Mouse (Mus musculus): ENCODE data around the gene Phykpl. TPM values are rescaled to one million over a fixed set of nuclear protein-coding genes. Genes with fewer than 3 reads are reported as not detected.

Gene Phykpl
- total and polyA plus RNA-seq, 2 experiments: 12.7 to 23.7 TPM

DNA sequence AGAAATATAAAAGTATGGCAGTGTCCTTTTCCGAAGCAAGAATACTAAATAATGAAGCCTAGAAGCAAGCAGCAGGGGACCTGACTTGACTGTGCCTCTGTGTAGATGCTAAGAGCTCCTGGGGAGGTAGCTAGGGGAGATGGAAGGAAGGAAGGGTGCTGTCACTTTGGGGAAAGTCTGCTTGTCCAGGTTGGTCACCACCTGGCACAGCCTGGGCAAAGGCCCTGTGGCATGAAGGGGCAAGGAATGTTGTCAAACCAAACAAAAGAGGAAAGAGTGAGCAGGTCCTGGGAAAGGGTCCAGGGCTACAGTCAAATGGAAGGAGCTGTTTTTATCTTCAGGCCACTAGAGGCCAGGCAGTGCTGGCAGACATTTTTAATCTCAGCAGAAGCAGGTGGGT lies 2.5 kb downstream of the Phykpl start:
- H3K9ac ChIP-seq (ENCODE audit: low read depth, low read length): no peak overlapping the region
- TF ChIP-seq POLR2A (IDR thresholded peaks at IDR 0.05; ENCODE audit: extremely low read depth, insufficient read depth, low read length) (no peak), CTCF (IDR thresholded peaks at IDR 0.05; ENCODE audit: low read depth, low read length) (no peak)

DNA sequence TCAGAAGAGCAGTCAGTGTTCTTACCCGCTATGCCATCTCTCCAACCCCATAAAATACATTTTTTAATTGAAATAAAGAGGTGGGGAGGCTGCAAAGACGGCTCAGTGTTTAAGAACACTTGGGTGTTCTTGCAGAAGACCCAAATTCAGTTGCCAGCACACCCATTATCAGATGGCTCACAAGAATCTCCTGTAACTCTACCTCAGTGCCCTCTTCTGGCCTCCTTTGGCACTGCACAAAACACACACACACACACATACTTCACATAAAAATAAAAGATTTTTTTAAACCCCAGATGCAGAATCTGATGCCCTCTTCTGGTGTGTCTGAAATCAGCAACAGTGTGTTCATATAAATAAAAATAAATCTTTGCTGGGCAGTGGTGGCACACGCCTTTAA lies 4.3 kb downstream of the Phykpl start:
- Histone ChIP-seq H3K36me3 (ENCODE audit: control insufficient read depth, insufficient read depth, low read length) (peaks cover 23% of the 10 kb centered on the region), H3K27ac (replicated peaks; ENCODE audit: insufficient read depth, low read depth, low read length) (no peak overlapping the region), H3K4me3 (ENCODE audit: insufficient read depth, low read depth, low read length) (no peak overlapping the region), H3K79me2 (ENCODE audit: control insufficient read depth, insufficient read depth, low read length) (peaks cover 4% of the 10 kb centered on the region; the same call in 1 of the 2 replicates), H3K9ac (ENCODE audit: low read depth, low read length) (no peak overlapping the region), H3K4me1 (ENCODE audit: control insufficient read depth, insufficient read depth, low read length) (peaks cover 9% of the 10 kb centered on the region), H3K27me3 (ENCODE audit: control insufficient read depth, insufficient read depth, low read length) (no peaks in the 10 kb centered on the region)
- TF ChIP-seq POLR2A (IDR thresholded peaks at IDR 0.05; ENCODE audit: extremely low read depth, insufficient read depth, low read length) (no peak), CTCF (IDR thresholded peaks at IDR 0.05; ENCODE audit: low read depth, low read length) (no peak)
- 98% methylated on average over 3 of the region's 3 CpGs for WGBS
- no peak for DNase-seq (ENCODE audit: extremely low read depth, low read depth, low spot score)

More for the DNA sequence above, 2.5 kb downstream of the Phykpl start:
- DNase-seq (ENCODE audit: extremely low read depth, low read depth, low spot score): no peak
- no peak overlapping the region for H3K27ac ChIP-seq (replicated peaks; ENCODE audit: insufficient read depth, low read depth, low read length)
- peaks cover 10% of the 10 kb centered on the region for H3K36me3 ChIP-seq (ENCODE audit: control insufficient read depth, insufficient read depth, low read length)
- H3K4me1 ChIP-seq (ENCODE audit: control insufficient read depth, insufficient read depth, low read length): peaks cover 9% of the 10 kb centered on the region
- H3K4me3 ChIP-seq (ENCODE audit: insufficient read depth, low read depth, low read length): no peak overlapping the region
- H3K27me3 ChIP-seq (ENCODE audit: control insufficient read depth, insufficient read depth, low read length): no peaks in the 10 kb centered on the region
- peaks cover 4% of the 10 kb centered on the region; the same call in 1 of the 2 replicates for H3K79me2 ChIP-seq (ENCODE audit: control insufficient read depth, insufficient read depth, low read length)
- WGBS: 97% methylated on average over 1 of the region's 1 CpGs

DNA sequence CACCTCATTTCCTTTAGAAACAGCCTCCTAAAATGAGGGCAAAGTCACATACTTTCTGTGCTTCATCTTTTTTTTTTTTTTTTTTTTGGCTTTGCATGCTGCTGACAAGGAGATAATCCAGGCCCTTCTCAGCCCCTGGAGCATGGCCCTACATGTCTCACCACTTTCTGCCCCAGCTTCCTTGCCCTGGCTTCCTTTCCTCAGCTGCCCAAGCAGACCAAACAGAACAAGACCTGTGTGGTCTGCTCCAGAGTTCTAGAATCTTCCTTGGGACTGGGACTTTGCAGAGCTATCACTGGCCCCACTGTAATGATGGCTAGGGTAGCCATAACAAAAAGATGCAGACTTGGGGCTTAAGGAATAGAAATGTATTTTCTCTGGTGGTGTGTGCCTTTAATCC lies 5.4 kb downstream of the Phykpl start:
- Histone ChIP-seq H3K79me2 (ENCODE audit: control insufficient read depth, insufficient read depth, low read length) (peaks cover 4% of the 10 kb centered on the region; the same call in 1 of the 2 replicates), H3K4me3 (ENCODE audit: insufficient read depth, low read depth, low read length) (no peak overlapping the region), H3K9ac (ENCODE audit: low read depth, low read length) (no peak overlapping the region), H3K36me3 (ENCODE audit: control insufficient read depth, insufficient read depth, low read length) (peaks cover 28% of the 10 kb centered on the region), H3K4me1 (ENCODE audit: control insufficient read depth, insufficient read depth, low read length) (peaks cover 9% of the 10 kb centered on the region), H3K27me3 (ENCODE audit: control insufficient read depth, insufficient read depth, low read length) (no peaks in the 10 kb centered on the region), H3K27ac (replicated peaks; ENCODE audit: insufficient read depth, low read depth, low read length) (no peak overlapping the region)
- DNase-seq (ENCODE audit: extremely low read depth, low read depth, low spot score): no peak
- no peak for TF ChIP-seq CTCF (IDR thresholded peaks at IDR 0.05; ENCODE audit: low read depth, low read length)
- TF ChIP-seq POLR2A (IDR thresholded peaks at IDR 0.05; ENCODE audit: extremely low read depth, insufficient read depth, low read length): no peak

DNA sequence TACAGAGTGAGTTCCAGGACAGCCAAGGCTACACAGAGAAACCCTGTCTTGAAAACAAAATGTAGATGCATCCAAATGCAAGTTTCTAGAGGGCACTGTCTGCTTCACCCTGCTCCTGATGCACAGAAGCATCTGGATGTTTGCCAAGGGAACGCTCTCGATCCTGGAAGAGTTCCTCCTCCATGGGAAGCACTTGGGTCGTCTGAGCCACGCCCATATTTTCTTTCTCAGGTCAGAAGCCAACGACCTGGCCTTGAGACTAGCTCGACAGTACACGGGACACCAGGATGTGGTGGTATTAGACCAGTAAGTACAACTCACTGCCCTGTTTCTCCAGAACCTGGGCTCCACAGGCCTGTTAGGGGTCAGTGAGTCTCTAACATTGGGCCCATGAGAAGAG lies 6.6 kb downstream of the Phykpl start:
- Histone ChIP-seq H3K4me3 (ENCODE audit: insufficient read depth, low read depth, low read length) (no peak overlapping the region), H3K79me2 (ENCODE audit: control insufficient read depth, insufficient read depth, low read length) (no peaks in the 10 kb centered on the region), H3K9ac (ENCODE audit: low read depth, low read length) (no peak overlapping the region), H3K4me1 (ENCODE audit: control insufficient read depth, insufficient read depth, low read length) (no peaks in the 10 kb centered on the region; the same call in none of the 2 replicates), H3K27me3 (ENCODE audit: control insufficient read depth, insufficient read depth, low read length) (no peaks in the 10 kb centered on the region), H3K36me3 (ENCODE audit: control insufficient read depth, insufficient read depth, low read length) (peaks cover 40% of the 10 kb centered on the region), H3K27ac (replicated peaks; ENCODE audit: insufficient read depth, low read depth, low read length) (no peak overlapping the region)
- 28% methylated on average over 7 of the region's 7 CpGs for WGBS
- TF ChIP-seq POLR2A (IDR thresholded peaks at IDR 0.05; ENCODE audit: extremely low read depth, insufficient read depth, low read length) (no peak), CTCF (IDR thresholded peaks at IDR 0.05; ENCODE audit: low read depth, low read length) (no peak)
- no peak for DNase-seq (ENCODE audit: extremely low read depth, low read depth, low spot score)

DNA sequence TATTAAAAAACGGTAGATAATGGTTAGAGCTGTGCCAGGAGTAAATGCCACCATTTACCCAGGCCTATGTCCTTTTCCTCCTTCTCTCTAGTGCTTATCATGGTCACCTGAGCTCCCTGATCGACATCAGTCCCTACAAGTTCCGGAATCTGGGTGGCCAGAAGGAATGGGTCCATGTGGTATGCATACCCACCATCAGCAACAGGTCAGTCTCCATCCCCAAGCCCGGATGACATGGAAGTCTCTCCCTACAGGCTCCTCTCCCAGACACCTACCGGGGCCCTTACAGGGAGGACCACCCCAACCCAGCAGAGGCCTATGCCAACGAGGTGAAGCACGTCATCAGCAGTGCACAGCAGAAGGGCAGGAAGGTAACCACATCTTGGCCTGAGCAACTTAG lies 7.4 kb downstream of the Phykpl start:
- TF ChIP-seq POLR2A (IDR thresholded peaks at IDR 0.05; ENCODE audit: extremely low read depth, insufficient read depth, low read length): no peak
- TF ChIP-seq CTCF (IDR thresholded peaks at IDR 0.05; ENCODE audit: low read depth, low read length): no peak
- H3K4me3 ChIP-seq (ENCODE audit: insufficient read depth, low read depth, low read length): no peak overlapping the region
- H3K27ac ChIP-seq (replicated peaks; ENCODE audit: insufficient read depth, low read depth, low read length): no peak overlapping the region
- H3K9ac ChIP-seq (ENCODE audit: low read depth, low read length): no peak overlapping the region
- no peak for DNase-seq (ENCODE audit: extremely low read depth, low read depth, low spot score)
- WGBS: 87% methylated on average over 7 of the region's 7 CpGs
- no peaks in the 10 kb centered on the region for H3K27me3 ChIP-seq (ENCODE audit: control insufficient read depth, insufficient read depth, low read length)
- H3K79me2 ChIP-seq (ENCODE audit: control insufficient read depth, insufficient read depth, low read length): no peaks in the 10 kb centered on the region
- H3K4me1 ChIP-seq (ENCODE audit: control insufficient read depth, insufficient read depth, low read length): no peaks in the 10 kb centered on the region; the same call in none of the 2 replicates
- peaks cover 47% of the 10 kb centered on the region for H3K36me3 ChIP-seq (ENCODE audit: control insufficient read depth, insufficient read depth, low read length)

DNA sequence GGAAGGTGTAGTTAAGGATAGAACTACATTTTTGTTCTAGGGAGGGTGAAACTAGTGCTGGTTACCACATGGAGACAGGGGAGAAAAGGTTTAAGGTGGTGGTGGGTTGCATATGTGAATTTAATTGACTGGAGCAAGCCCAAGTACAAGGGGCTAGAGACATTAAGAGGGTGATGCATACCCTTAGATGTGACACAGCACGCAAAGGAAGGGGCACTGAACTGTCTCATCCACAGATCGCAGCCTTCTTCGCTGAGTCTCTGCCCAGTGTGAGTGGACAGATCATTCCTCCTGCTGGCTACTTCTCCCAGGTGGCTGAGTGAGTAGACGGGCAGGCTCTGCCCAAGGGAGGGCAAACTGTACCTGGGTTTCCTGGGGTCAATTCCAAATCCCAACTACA lies 8.8 kb downstream of the Phykpl start:
- no peak overlapping the region for H3K27ac ChIP-seq (replicated peaks; ENCODE audit: insufficient read depth, low read depth, low read length)
- H3K9ac ChIP-seq (ENCODE audit: low read depth, low read length): no peak overlapping the region
- DNase-seq (ENCODE audit: extremely low read depth, low read depth, low spot score): no peak
- no peaks in the 10 kb centered on the region for H3K27me3 ChIP-seq (ENCODE audit: control insufficient read depth, insufficient read depth, low read length)
- 90% methylated on average over 4 of the region's 4 CpGs for WGBS
- TF ChIP-seq CTCF (IDR thresholded peaks at IDR 0.05; ENCODE audit: low read depth, low read length) (no peak), POLR2A (IDR thresholded peaks at IDR 0.05; ENCODE audit: extremely low read depth, insufficient read depth, low read length) (no peak)
- H3K36me3 ChIP-seq (ENCODE audit: control insufficient read depth, insufficient read depth, low read length): peaks cover 58% of the 10 kb centered on the region
- H3K4me1 ChIP-seq (ENCODE audit: control insufficient read depth, insufficient read depth, low read length): no peaks in the 10 kb centered on the region; the same call in none of the 2 replicates
- no peak overlapping the region for H3K4me3 ChIP-seq (ENCODE audit: insufficient read depth, low read depth, low read length)
- no peaks in the 10 kb centered on the region for H3K79me2 ChIP-seq (ENCODE audit: control insufficient read depth, insufficient read depth, low read length)
